Mouse (Mus musculus): ENCODE results near the gene Tuba1a. TPM values are rescaled to one million over a fixed set of nuclear protein-coding genes. Genes with fewer than 3 reads are reported as not detected.

Tuba1a gene
- polyA plus RNA-seq, 1 experiment from 2014 or later = 419 TPM

DNA sequence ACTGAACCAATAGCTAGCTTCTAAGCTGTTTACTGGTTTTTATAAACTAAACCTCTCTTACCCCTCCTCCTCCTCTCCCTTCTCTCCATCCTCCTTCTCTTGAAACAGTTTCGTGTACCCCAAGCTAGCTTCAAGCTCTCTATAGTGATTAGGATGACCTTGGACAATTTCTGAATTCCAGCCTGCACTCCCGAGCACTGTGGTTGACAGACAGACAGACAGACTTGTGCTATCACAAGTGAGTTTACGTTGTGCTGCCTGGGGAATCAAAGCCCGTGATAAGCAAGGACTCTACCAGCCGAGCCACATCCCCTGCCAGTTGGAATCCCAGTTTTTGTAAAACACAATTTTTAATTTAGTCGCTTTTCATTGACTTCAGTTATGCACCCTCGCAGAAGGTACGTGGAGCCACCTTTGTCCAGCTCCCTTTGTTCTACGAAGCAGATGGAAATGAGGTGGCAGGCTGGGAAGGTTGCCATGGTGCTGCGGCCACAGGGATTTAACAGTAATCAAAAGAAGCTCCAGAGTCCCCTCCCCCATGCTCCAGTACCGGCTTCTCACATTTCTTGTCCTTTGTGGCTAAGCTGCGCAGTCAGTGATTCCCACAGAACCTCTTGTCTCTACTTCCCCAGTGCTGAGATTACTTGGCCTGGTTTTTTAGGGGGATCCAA lies 15.3 kb upstream of the Tuba1a start:
- Histone ChIP-seq H3K9me3 (ENCODE audit: control insufficient read depth, low read length) (no peaks in the 10 kb centered on the region), H3K4me3 (ENCODE audit: low read depth, low read length) (no peak overlapping the region), H3K36me3 (ENCODE audit: control insufficient read depth, insufficient read depth, low read length) (no peaks in the 10 kb centered on the region), H3K9ac (ENCODE audit: low read depth, low read length) (no peak overlapping the region), H3K27ac (ENCODE audit: low read depth, low read length) (peak overlapping the region; percentile 30; the same call in 1 of the 2 replicates), H3K27me3 (replicated peaks; ENCODE audit: control insufficient read depth, insufficient read depth, low read length) (no peaks in the 10 kb centered on the region), H3K4me1 (replicated peaks; ENCODE audit: control insufficient read depth, insufficient read depth, low read length) (peaks cover 4% of the 10 kb centered on the region), H3K4me2 (peak overlapping the region; percentile 23; the same call in 1 of the 2 replicates)
- 32% methylated on average over 12 of the region's 12 CpGs for WGBS
- DNase-seq (ENCODE audit: low spot score) = no peak
- ATAC-seq (replicated peaks; ENCODE audit: low FRiP score) = no peak

DNA sequence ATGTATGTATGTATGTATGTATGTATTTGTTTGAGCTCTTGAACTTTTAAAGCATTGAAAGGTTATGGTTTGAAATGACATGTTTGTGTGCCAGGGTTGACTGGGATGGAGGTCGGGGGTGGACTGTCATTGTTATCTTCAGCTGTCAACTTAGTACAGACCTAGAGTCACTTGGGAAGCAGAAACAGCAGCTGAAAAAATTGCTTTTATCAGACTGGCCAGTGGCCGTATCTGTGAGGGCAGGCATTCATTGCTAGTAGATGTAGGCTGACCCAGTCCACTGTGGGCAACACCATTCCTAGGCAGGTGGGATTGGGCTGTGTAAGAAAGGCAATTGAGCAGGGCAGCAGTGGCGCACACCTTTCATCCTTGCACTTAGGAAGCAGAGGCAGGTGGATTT lies 6.0 kb upstream of the Tuba1a start:
- H3K9ac ChIP-seq (ENCODE audit: low read depth, low read length) = no peak overlapping the region
- H3K4me1 ChIP-seq (replicated peaks; ENCODE audit: control insufficient read depth, insufficient read depth, low read length) = 0 out of 2 replicates have a peak, but pooled peaks cover 3% of the 10 kb centered on the region
- no peaks in the 10 kb centered on the region for H3K9me3 ChIP-seq (ENCODE audit: control insufficient read depth, low read length)
- DNase-seq (ENCODE audit: low spot score) (no peak), ATAC-seq (replicated peaks; ENCODE audit: low FRiP score) (peak; percentile 66)
- 52% methylated on average over 3 of the region's 3 CpGs for WGBS
- H3K27me3 ChIP-seq (replicated peaks; ENCODE audit: control insufficient read depth, insufficient read depth, low read length) = no peaks in the 10 kb centered on the region
- H3K4me2 ChIP-seq = no peak overlapping the region
- no peaks in the 10 kb centered on the region for H3K36me3 ChIP-seq (ENCODE audit: control insufficient read depth, insufficient read depth, low read length)
- no peak overlapping the region for H3K27ac ChIP-seq (ENCODE audit: low read depth, low read length)
- H3K4me3 ChIP-seq (ENCODE audit: low read depth, low read length) = no peak overlapping the region

DNA sequence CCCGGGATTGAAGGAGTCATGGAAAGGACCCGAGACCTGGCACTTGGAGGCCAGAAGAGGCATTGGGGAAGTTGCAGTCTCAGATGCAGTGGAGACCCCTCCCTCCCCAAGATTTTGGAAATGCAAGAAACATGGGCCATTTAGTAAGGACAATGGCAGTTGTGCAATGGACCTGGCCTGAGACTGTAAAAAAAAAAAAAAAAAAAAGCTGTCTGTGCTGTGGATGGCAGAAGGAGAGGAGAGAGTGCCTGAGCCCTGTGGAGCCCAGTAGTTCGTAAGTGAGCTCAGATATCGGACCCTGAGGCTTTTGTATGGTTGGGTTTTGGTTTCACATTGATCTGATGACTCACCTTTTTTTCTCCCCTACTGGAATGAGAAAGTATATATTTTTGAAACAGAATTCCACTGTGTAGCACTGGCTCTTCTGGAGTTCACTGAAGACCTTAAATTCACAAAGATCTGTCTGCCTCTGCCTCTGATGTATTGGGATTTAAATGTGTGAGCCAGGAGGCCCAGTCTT lies 5.5 kb upstream of the Tuba1a start:
- Histone ChIP-seq H3K9me3 (ENCODE audit: control insufficient read depth, low read length) (no peaks in the 10 kb centered on the region), H3K27ac (ENCODE audit: low read depth, low read length) (no peak overlapping the region), H3K27me3 (replicated peaks; ENCODE audit: control insufficient read depth, insufficient read depth, low read length) (no peaks in the 10 kb centered on the region), H3K9ac (ENCODE audit: low read depth, low read length) (no peak overlapping the region), H3K4me3 (ENCODE audit: low read depth, low read length) (no peak overlapping the region), H3K36me3 (ENCODE audit: control insufficient read depth, insufficient read depth, low read length) (no peaks in the 10 kb centered on the region), H3K4me1 (replicated peaks; ENCODE audit: control insufficient read depth, insufficient read depth, low read length) (0 out of 2 replicates have a peak, but pooled peaks cover 3% of the 10 kb centered on the region), H3K4me2 (no peak overlapping the region)
- ATAC-seq (replicated peaks; ENCODE audit: low FRiP score) (no peak), DNase-seq (ENCODE audit: low spot score) (no peak)
- WGBS = 86% methylated on average over 4 of the region's 4 CpGs

DNA sequence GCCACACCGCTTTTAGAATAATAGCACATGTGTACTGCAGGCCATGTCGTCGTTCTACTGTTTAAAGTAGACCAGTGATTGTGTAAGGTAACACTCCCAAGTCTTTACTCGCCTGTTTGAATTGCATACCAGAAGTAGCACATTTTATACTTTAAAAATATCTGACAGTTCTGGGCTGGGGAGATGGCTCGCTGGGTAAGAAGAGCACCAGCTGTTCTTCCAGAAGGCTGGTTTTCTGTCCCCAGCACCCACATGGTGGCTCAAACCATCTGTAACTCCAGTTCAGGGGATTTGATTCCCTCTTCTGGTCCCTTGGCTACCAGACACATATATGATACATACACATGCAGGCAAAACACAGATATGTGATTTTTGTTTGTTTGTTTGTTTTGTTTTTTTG lies 4.0 kb upstream of the Tuba1a start:
- no peak overlapping the region for H3K27ac ChIP-seq (ENCODE audit: low read depth, low read length)
- no peaks in the 10 kb centered on the region for H3K9me3 ChIP-seq (ENCODE audit: control insufficient read depth, low read length)
- H3K4me1 ChIP-seq (replicated peaks; ENCODE audit: control insufficient read depth, insufficient read depth, low read length) = 0 out of 2 replicates have a peak, but pooled peaks cover 3% of the 10 kb centered on the region
- H3K36me3 ChIP-seq (ENCODE audit: control insufficient read depth, insufficient read depth, low read length) = no peaks in the 10 kb centered on the region
- DNase-seq (ENCODE audit: low spot score) (no peak), ATAC-seq (replicated peaks; ENCODE audit: low FRiP score) (no peak)
- 81% methylated on average over 5 of the region's 5 CpGs for WGBS
- H3K9ac ChIP-seq (ENCODE audit: low read depth, low read length) = no peak overlapping the region
- no peaks in the 10 kb centered on the region for H3K27me3 ChIP-seq (replicated peaks; ENCODE audit: control insufficient read depth, insufficient read depth, low read length)
- no peak overlapping the region for H3K4me3 ChIP-seq (ENCODE audit: low read depth, low read length)
- no peak overlapping the region for H3K4me2 ChIP-seq

DNA sequence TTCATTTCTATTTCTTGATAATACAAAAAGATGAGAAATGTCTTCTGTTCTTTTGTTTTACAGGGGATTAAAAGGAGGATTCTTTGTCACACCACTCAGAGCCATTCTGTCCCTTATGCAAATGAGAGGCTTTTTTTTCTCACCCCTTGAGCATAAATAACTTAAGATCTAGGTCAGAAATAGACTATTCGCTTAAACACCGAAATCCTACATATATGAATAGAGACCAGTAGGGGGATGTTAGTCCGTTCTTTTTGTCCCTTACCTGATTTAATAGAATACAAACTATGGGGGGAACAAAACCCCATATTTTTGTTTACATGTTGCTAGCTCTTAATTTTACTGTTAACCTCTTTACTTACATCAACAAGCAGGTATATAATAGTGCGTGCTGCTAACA lies 2.5 kb upstream of the Tuba1a start:
- no peak overlapping the region for H3K27ac ChIP-seq (ENCODE audit: low read depth, low read length)
- H3K36me3 ChIP-seq (ENCODE audit: control insufficient read depth, insufficient read depth, low read length) = no peaks in the 10 kb centered on the region

DNA sequence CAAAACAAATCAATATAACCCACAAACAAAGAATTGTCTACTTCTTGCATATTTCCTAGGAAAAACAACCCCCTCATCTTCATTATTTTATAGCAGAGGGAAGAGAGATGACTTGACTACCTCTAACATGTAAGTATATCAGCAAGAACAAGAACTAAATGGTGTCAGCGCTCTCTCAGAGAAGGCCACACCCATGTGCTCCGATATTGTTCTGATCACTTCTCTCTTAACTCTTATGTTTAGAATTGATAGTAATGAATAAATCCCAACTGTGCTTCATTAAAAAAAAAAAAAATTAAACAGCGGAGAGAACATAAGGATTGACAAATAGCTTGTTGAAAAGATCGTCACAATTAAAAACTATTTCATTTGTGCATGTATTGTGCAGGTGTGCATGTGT lies 1.8 kb upstream of the Tuba1a start:
- 76% methylated on average over 4 of the region's 4 CpGs for WGBS
- H3K27ac ChIP-seq (ENCODE audit: low read depth, low read length) = no peak overlapping the region
- H3K4me2 ChIP-seq = no peak overlapping the region
- H3K27me3 ChIP-seq (replicated peaks; ENCODE audit: control insufficient read depth, insufficient read depth, low read length) = no peaks in the 10 kb centered on the region
- no peaks in the 10 kb centered on the region for H3K36me3 ChIP-seq (ENCODE audit: control insufficient read depth, insufficient read depth, low read length)
- peaks cover 8% of the 10 kb centered on the region; the same call in 1 of the 2 replicates for H3K4me1 ChIP-seq (replicated peaks; ENCODE audit: control insufficient read depth, insufficient read depth, low read length)
- DNase-seq (ENCODE audit: low spot score) = no peak
- H3K9ac ChIP-seq (ENCODE audit: low read depth, low read length) = no peak overlapping the region
- no peaks in the 10 kb centered on the region for H3K9me3 ChIP-seq (ENCODE audit: control insufficient read depth, low read length)
- H3K4me3 ChIP-seq (ENCODE audit: low read depth, low read length) = no peak overlapping the region
- ATAC-seq (replicated peaks; ENCODE audit: low FRiP score) = no peak

More for the DNA sequence above, 2.5 kb upstream of the Tuba1a start:
- H3K4me2 ChIP-seq = no peak overlapping the region
- no peak overlapping the region for H3K9ac ChIP-seq (ENCODE audit: low read depth, low read length)
- 90% methylated on average over 4 of the region's 4 CpGs for WGBS
- H3K4me1 ChIP-seq (replicated peaks; ENCODE audit: control insufficient read depth, insufficient read depth, low read length) = peaks cover 8% of the 10 kb centered on the region; the same call in 1 of the 2 replicates
- DNase-seq (ENCODE audit: low spot score) = no peak
- no peak for ATAC-seq (replicated peaks; ENCODE audit: low FRiP score)
- no peak overlapping the region for H3K4me3 ChIP-seq (ENCODE audit: low read depth, low read length)
- no peaks in the 10 kb centered on the region for H3K27me3 ChIP-seq (replicated peaks; ENCODE audit: control insufficient read depth, insufficient read depth, low read length)
- no peaks in the 10 kb centered on the region for H3K9me3 ChIP-seq (ENCODE audit: control insufficient read depth, low read length)

DNA sequence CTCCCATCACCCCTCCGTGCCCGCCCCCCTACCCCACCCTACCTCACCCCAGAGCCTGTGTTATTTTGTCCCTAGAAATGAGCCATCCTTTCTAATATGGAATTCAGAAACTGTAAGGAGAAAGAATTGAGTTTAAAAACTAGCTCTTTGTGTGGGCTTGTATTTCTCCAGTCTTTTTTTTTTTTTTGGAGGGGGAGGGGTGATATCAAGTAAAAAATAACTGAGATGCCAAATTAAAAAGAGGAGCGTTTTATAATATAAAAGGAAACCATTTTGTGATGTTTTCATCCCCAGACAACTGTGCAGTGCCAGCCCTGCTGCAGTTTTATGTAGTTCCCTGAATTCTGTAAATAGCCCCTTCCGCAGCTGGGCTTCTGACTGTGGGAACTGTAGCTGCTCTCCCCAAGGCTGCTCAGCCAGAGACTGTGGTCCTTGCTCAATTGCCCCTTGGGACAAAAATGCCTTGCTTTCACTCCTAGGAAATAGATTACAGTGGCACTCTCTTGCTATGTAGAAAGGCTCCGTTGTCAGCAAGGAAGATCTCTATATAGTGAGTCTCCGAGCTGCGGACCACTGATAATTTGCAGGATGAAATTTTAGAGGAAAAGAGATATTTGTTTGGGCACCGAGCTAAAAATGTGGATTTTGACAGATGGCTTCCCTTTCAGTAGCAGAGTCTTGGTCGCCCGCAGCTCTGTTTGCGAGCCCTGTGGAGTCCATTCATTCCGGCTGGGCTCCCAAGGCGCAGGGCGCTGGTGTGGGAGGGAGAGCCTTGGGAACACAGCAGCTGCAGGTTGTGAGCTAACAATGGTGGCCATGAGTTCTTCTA lies 1.1 kb upstream of the Tuba1a start:
- peaks cover 7% of the 10 kb centered on the region; the same call in 1 of the 2 replicates for H3K4me1 ChIP-seq (replicated peaks; ENCODE audit: control insufficient read depth, insufficient read depth, low read length)
- DNase-seq (ENCODE audit: low spot score) (no peak), ATAC-seq (replicated peaks; ENCODE audit: low FRiP score) (no peak)
- H3K9me3 ChIP-seq (ENCODE audit: control insufficient read depth, low read length) = no peaks in the 10 kb centered on the region
- H3K4me3 ChIP-seq (ENCODE audit: low read depth, low read length) = no peak overlapping the region
- 34% methylated on average over 14 of the region's 14 CpGs for WGBS
- H3K27me3 ChIP-seq (replicated peaks; ENCODE audit: control insufficient read depth, insufficient read depth, low read length) = no peaks in the 10 kb centered on the region
- no peaks in the 10 kb centered on the region for H3K36me3 ChIP-seq (ENCODE audit: control insufficient read depth, insufficient read depth, low read length)
- no peak overlapping the region for H3K9ac ChIP-seq (ENCODE audit: low read depth, low read length)
- no peak overlapping the region for H3K27ac ChIP-seq (ENCODE audit: low read depth, low read length)
- H3K4me2 ChIP-seq = peak overlapping the region; percentile 30

DNA sequence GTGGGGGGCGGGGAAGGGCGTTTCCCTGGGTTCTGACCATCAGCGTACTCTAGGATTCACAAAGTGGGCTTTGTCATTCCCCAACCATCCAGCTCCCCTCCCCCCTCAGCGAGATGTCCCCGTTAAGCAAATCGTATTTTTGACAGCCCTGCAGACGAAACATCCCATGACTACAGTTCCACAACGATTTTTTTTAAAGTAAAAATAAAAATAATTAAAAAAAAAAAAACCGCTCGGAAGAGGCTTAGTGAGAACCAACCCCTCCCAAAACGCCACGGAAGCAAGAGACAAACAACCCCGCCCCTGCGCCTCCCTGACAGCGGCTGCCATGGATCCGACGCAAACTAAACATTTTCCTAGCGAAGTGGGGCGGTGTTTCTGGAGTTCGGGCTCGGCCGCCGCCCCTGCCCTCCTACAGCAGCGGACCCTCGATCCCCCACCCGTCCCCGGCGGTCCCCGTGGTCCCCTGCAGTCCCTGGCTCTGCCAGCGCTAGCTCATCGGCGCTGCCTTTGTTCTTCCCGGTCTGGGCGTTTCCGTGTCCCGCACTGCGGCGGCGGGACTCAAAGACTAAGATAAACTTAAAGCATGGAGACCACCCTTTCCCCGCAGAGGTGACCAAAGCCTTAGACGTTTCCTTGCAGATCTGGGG lies 627 bp downstream of the Tuba1a start:
- Histone ChIP-seq H3K27me3 (replicated peaks; ENCODE audit: control insufficient read depth, insufficient read depth, low read length) (no peaks in the 10 kb centered on the region), H3K4me3 (ENCODE audit: low read depth, low read length) (peak overlapping the region; percentile 78), H3K9ac (ENCODE audit: low read depth, low read length) (peak overlapping the region; percentile 58), H3K27ac (ENCODE audit: low read depth, low read length) (peak overlapping the region; percentile 86), H3K9me3 (ENCODE audit: control insufficient read depth, low read length) (no peaks in the 10 kb centered on the region), H3K36me3 (ENCODE audit: control insufficient read depth, insufficient read depth, low read length) (no peaks in the 10 kb centered on the region), H3K4me2 (peak overlapping the region; percentile 61), H3K4me1 (replicated peaks; ENCODE audit: control insufficient read depth, insufficient read depth, low read length) (peaks cover 5% of the 10 kb centered on the region; the same call in 1 of the 2 replicates)
- DNase-seq (ENCODE audit: low spot score) (peak; percentile 87), ATAC-seq (replicated peaks; ENCODE audit: low FRiP score) (peak; percentile 72)
- under 1% methylated on average over 41 of the region's 41 CpGs for WGBS

Data from liver, embryonic 11.5 days (tissue).